In the genomic region with DNA sequence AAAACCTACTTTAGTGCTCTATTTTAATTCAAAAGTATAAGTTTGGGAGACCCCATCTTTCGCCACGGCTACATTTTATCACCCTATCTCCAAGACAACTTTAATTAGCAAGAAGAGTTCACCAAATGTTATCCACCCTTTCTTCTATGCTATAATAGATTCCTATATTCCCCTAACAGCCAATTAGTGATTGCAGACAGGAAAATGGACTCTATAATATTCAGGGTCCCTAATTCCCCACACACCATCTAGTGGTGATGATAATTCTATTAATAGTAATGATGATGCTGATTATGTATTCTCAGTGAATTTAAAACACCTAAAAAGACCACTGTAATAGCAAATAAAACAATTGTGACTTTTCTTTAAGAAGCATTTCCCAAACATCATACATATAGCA, we compare ENCODE assay signal across 25 mouse cellular contexts.
"Had no signal": no experiment of that assay in that cellular context is flagged by ENCODE, and none has a peak within 500 bp of the region (broad histone marks: within the 10 kb centered on the region; RNA-seq: fewer than 3 reads in every experiment).

No protein-coding gene starts in this region.

- H3K9ac ChIP-seq: heart, embryonic 13.5 days; heart, embryonic 15.5 days; hindbrain, embryonic 13.5 days; kidney, embryonic 15.5 days; limb, embryonic 13.5 days; limb, embryonic 15.5 days; liver, embryonic 12.5 days; liver, embryonic 14.5 days had no signal

- H3K9me3 ChIP-seq: heart, embryonic 13.5 days; heart, embryonic 15.5 days; hindbrain, embryonic 13.5 days; kidney, embryonic 15.5 days; limb, embryonic 13.5 days; limb, embryonic 15.5 days; liver, embryonic 12.5 days had no signal

- H3K4me3 ChIP-seq: heart, adult 2 months; heart, embryonic 13.5 days; heart, embryonic 15.5 days; hindbrain, embryonic 13.5 days; kidney, embryonic 15.5 days; limb, embryonic 13.5 days; limb, embryonic 15.5 days; liver, embryonic 12.5 days had no signal

- DNase-seq: gastrocnemius, postnatal 14 days; gastrocnemius, postnatal 36 days; heart, adult 11 months; heart, adult 2 months; heart, postnatal 14 days; heart, postnatal 36 days; kidney, adult 11 months; kidney, adult 2 months; kidney, adult 9 months; kidney, postnatal 14 days; kidney, postnatal 36 days; layer of hippocampus, postnatal 36 days; left cerebral cortex, postnatal 4 days had no signal

- H3K4me2 ChIP-seq: heart, embryonic 11.5 days; heart, embryonic 13.5 days; heart, embryonic 15.5 days; hindbrain, embryonic 13.5 days; kidney, embryonic 15.5 days; limb, embryonic 13.5 days; limb, embryonic 15.5 days; liver, embryonic 12.5 days had no signal

- ATAC-seq: hindbrain, embryonic 16.5 days; intestine, embryonic 16.5 days; liver, embryonic 12.5 days had no signal

- H3K27ac ChIP-seq: heart, adult 2 months; heart, embryonic 13.5 days; heart, embryonic 15.5 days; hindbrain, embryonic 13.5 days; kidney, embryonic 15.5 days; kidney, postnatal 0 days; limb, embryonic 13.5 days; limb, embryonic 15.5 days; liver, embryonic 12.5 days; liver, embryonic 14.5 days had no signal

- H3K27me3 ChIP-seq: heart, embryonic 13.5 days; heart, embryonic 15.5 days; hindbrain, embryonic 13.5 days; kidney, embryonic 15.5 days; limb, embryonic 13.5 days; limb, embryonic 15.5 days; liver, embryonic 12.5 days had no signal

- H3K36me3 ChIP-seq: heart, embryonic 13.5 days; heart, embryonic 15.5 days; hindbrain, embryonic 13.5 days; kidney, embryonic 15.5 days; limb, embryonic 13.5 days; limb, embryonic 15.5 days; liver, embryonic 12.5 days had no signal

- H3K4me1 ChIP-seq: heart, embryonic 13.5 days; heart, embryonic 15.5 days; hindbrain, embryonic 13.5 days; kidney, embryonic 15.5 days; limb, embryonic 13.5 days; limb, embryonic 15.5 days; liver, embryonic 12.5 days had no signal
